Mouse (Mus musculus) bone marrow, adult 2 months (tissue): ENCODE results near the gene Colgalt2.

Source experiments
- CTCF ChIP-seq: fragments of 200-500 bp; IDR thresholded peaks from 2 replicates; pipeline ENCODE4 v1.5.1; 2011; ENCODE audit warnings: low read length, control low read depth; ENCODE audit not compliant: control insufficient read depth, insufficient read depth
- POLR2A ChIP-seq: fragments of 200-500 bp; IDR thresholded peaks from 2 replicates; pipeline ENCODE4 v1.6.1; 2011; ENCODE audit warnings: low read depth, mild to moderate bottlenecking, control low read depth, low read length, borderline replicate concordance; ENCODE audit not compliant: control insufficient read depth

DNA sequence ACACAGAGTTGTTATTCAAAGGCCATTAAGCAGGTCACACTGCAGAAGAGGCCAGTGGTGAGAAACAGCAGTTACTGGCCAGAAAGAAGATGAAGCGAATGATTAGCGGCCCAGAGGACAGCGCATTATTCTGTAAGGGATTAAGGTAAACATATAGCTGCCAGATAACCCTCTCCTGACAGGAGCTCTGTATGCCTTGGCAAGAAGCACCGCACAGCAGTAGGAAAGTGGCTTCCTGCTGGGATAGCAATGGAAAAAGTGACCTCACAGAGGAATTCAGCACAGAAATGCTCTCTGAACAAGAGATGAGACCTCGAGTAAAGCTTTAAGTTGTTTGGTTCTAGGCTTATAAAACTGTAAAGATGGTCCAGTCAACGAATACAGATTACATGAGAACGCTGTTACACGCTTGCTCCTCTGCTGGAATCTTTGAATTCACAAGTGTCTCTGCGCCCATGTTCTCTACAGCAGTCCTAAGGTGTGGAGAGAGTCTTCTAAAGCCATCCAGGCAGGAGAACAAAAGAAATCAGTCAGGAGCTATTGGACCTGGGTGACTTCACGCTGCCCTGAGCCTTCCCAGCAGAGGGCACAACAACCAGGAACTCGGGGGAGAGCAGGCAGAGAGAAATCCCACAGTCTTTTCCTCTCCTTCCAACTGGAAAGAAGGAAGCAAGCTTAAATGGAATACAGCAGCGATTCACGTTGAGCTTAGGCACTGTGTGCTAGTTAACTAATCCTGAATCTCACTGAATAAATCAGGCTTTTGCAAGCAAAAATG lies 31.1 kb upstream of the Colgalt2 start:
- TF ChIP-seq POLR2A (no peak), CTCF (no peak)
